Mouse (Mus musculus) erythroblast, embryonic 14.5 days (primary cell): Measurements from ENCODE around the gene Zfp239.

Experiments used
- GATA1 ChIP-seq: IDR thresholded peaks from 2 replicates; pipeline ENCODE4 v1.6.1; 2012; ENCODE audit warnings: low read length, inconsistent platforms, mixed read lengths
- TAL1 ChIP-seq: IDR thresholded peaks from 3 replicates; pipeline ENCODE4 v1.6.1; 2012; ENCODE audit warnings: low read length, inconsistent platforms, mixed read lengths

DNA sequence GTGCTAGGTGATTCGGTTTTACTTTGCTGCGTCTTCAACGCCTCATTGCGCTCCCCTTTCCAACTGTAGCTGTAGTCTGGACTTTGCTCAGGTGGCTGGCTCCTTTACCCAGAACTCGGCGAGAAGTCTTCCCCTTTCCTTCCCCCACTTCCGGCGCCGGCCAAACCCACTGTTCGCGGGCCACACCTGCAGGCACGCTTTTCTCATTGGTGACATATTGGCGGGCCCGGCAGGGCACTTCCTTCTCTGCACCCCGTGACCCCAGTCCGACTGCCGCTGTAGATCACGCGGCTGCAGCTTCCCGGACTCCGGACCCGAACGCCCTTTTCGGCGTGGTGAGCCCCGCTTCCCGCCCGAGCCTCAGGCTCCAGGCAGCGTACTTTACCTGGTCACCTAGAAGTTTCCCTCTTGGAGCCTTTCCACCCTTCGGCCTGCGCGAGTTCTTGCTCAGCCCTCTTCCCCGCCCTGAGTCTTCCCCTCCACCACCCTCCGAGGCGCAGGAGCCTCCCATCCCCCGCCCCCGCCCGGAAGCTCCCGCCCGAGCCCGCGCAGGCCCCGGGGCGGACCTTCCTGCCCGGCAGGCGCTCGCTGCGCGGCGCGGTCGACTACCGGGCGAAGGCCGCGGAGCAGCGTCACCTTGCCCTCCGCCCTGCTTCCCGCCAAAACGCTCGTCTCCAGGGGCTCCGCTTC lies 55.0 kb downstream of the Zfp239 start:
- TF ChIP-seq TAL1 (no peak), GATA1 (no peak)
